Mouse (Mus musculus): Measurements from ENCODE around the gene Galnt6. TPM values are rescaled to one million over a fixed set of nuclear protein-coding genes. Genes with fewer than 3 reads are reported as not detected.

The Galnt6 gene
- polyA plus RNA-seq, 1 experiment = 0.29 TPM

- no peaks in the 10 kb centered on the region for H3K79me2 ChIP-seq (ENCODE audit: control insufficient read depth, insufficient read depth)
- no peaks in the 10 kb centered on the region for H3K79me3 ChIP-seq (ENCODE audit: low read depth)
- H3ac ChIP-seq (ENCODE audit: control insufficient read depth, insufficient read length, low read depth) = no peak overlapping the region
- H3K4me3 ChIP-seq (ENCODE audit: insufficient read depth, poor library complexity, severe bottlenecking) = no peak overlapping the region
- H3K36me3 ChIP-seq (ENCODE audit: control insufficient read depth, insufficient read depth) = no peaks in the 10 kb centered on the region
- TF ChIP-seq USF1 (IDR thresholded peaks at IDR 0.05; ENCODE audit: low read depth) = no peak
- no peak for TF ChIP-seq MYOG (IDR thresholded peaks at IDR 0.05; ENCODE audit: control insufficient read depth, extremely low read depth, insufficient read length)
- no peak for TF ChIP-seq MYOD1 (IDR thresholded peaks at IDR 0.05; ENCODE audit: control insufficient read depth, insufficient read length, low read depth)
- no peak for TF ChIP-seq FOSL1 (IDR thresholded peaks at IDR 0.05; ENCODE audit: insufficient read depth, low read length, poor library complexity, severe bottlenecking)
- TF ChIP-seq CEBPB (IDR thresholded peaks at IDR 0.05; ENCODE audit: low read depth) = no peak
- no peak for TF ChIP-seq MAX (IDR thresholded peaks at IDR 0.05)
- no peak for TF ChIP-seq CTCF (IDR thresholded peaks at IDR 0.05; ENCODE audit: control insufficient read depth, insufficient read depth, insufficient read length)
- peaks cover 15% of the 10 kb centered on the region for H3K27me3 ChIP-seq (ENCODE audit: control insufficient read depth, insufficient read depth, insufficient read length)
Measured at GRCm38 (mm10) chr15:100667420-100667819, 61.8 kb downstream of the Galnt6 start.

- TF ChIP-seq MAX (IDR thresholded peaks at IDR 0.05) (no peak), MYOD1 (IDR thresholded peaks at IDR 0.05; ENCODE audit: control insufficient read depth, insufficient read length, low read depth) (no peak), FOSL1 (IDR thresholded peaks at IDR 0.05; ENCODE audit: insufficient read depth, low read length, poor library complexity, severe bottlenecking) (no peak), CTCF (IDR thresholded peaks at IDR 0.05; ENCODE audit: control insufficient read depth, insufficient read depth, insufficient read length) (no peak), MYOG (IDR thresholded peaks at IDR 0.05; ENCODE audit: control insufficient read depth, extremely low read depth, insufficient read length) (no peak), CEBPB (IDR thresholded peaks at IDR 0.05; ENCODE audit: low read depth) (no peak), USF1 (IDR thresholded peaks at IDR 0.05; ENCODE audit: low read depth) (no peak)
- Histone ChIP-seq H3ac (ENCODE audit: control insufficient read depth, insufficient read length, low read depth) (no peak overlapping the region), H3K36me3 (ENCODE audit: control insufficient read depth, insufficient read depth) (no peaks in the 10 kb centered on the region), H3K79me3 (ENCODE audit: low read depth) (no peaks in the 10 kb centered on the region), H3K79me2 (ENCODE audit: control insufficient read depth, insufficient read depth) (no peaks in the 10 kb centered on the region), H3K27me3 (ENCODE audit: control insufficient read depth, insufficient read depth, insufficient read length) (peaks cover 15% of the 10 kb centered on the region), H3K4me3 (ENCODE audit: insufficient read depth, poor library complexity, severe bottlenecking) (no peak overlapping the region)
Measured at GRCm38 (mm10) chr15:100666851-100667250, 62.3 kb downstream of the Galnt6 start.

GRCm38 (mm10) chr15:100666219-100666696 lies 62.9 kb downstream of the Galnt6 start:
- Histone ChIP-seq H3ac (ENCODE audit: control insufficient read depth, insufficient read length, low read depth) (no peak overlapping the region), H3K27me3 (ENCODE audit: control insufficient read depth, insufficient read depth, insufficient read length) (peaks cover 15% of the 10 kb centered on the region), H3K79me3 (ENCODE audit: low read depth) (no peaks in the 10 kb centered on the region), H3K79me2 (ENCODE audit: control insufficient read depth, insufficient read depth) (no peaks in the 10 kb centered on the region), H3K4me3 (ENCODE audit: insufficient read depth, poor library complexity, severe bottlenecking) (no peak overlapping the region), H3K36me3 (ENCODE audit: control insufficient read depth, insufficient read depth) (no peaks in the 10 kb centered on the region)
- TF ChIP-seq MAX (IDR thresholded peaks at IDR 0.05) (no peak), FOSL1 (IDR thresholded peaks at IDR 0.05; ENCODE audit: insufficient read depth, low read length, poor library complexity, severe bottlenecking) (no peak), CEBPB (IDR thresholded peaks at IDR 0.05; ENCODE audit: low read depth) (no peak), CTCF (IDR thresholded peaks at IDR 0.05; ENCODE audit: control insufficient read depth, insufficient read depth, insufficient read length) (no peak), MYOD1 (IDR thresholded peaks at IDR 0.05; ENCODE audit: control insufficient read depth, insufficient read length, low read depth) (no peak), USF1 (IDR thresholded peaks at IDR 0.05; ENCODE audit: low read depth) (no peak), MYOG (IDR thresholded peaks at IDR 0.05; ENCODE audit: control insufficient read depth, extremely low read depth, insufficient read length) (no peak)

- no peak overlapping the region for H3K4me3 ChIP-seq (ENCODE audit: insufficient read depth, poor library complexity, severe bottlenecking)
- no peaks in the 10 kb centered on the region for H3K79me2 ChIP-seq (ENCODE audit: control insufficient read depth, insufficient read depth)
- no peaks in the 10 kb centered on the region for H3K79me3 ChIP-seq (ENCODE audit: low read depth)
- no peaks in the 10 kb centered on the region for H3K36me3 ChIP-seq (ENCODE audit: control insufficient read depth, insufficient read depth)
- H3K27me3 ChIP-seq (ENCODE audit: control insufficient read depth, insufficient read depth, insufficient read length) = peaks cover 15% of the 10 kb centered on the region
- no peak for TF ChIP-seq USF1 (IDR thresholded peaks at IDR 0.05; ENCODE audit: low read depth)
- no peak for TF ChIP-seq CEBPB (IDR thresholded peaks at IDR 0.05; ENCODE audit: low read depth)
- TF ChIP-seq MYOG (IDR thresholded peaks at IDR 0.05; ENCODE audit: control insufficient read depth, extremely low read depth, insufficient read length) = no peak
- no peak for TF ChIP-seq CTCF (IDR thresholded peaks at IDR 0.05; ENCODE audit: control insufficient read depth, insufficient read depth, insufficient read length)
- TF ChIP-seq FOSL1 (IDR thresholded peaks at IDR 0.05; ENCODE audit: insufficient read depth, low read length, poor library complexity, severe bottlenecking) = no peak
- TF ChIP-seq MYOD1 (IDR thresholded peaks at IDR 0.05; ENCODE audit: control insufficient read depth, insufficient read length, low read depth) = no peak
- no peak for TF ChIP-seq MAX (IDR thresholded peaks at IDR 0.05)
- H3ac ChIP-seq (ENCODE audit: control insufficient read depth, insufficient read length, low read depth) = no peak overlapping the region
Measured at GRCm38 (mm10) chr15:100665411-100666218, 63.6 kb downstream of the Galnt6 start.

GRCm38 (mm10) chr15:100664813-100665274 lies 64.3 kb downstream of the Galnt6 start:
- TF ChIP-seq MYOG (IDR thresholded peaks at IDR 0.05; ENCODE audit: control insufficient read depth, extremely low read depth, insufficient read length) (no peak), CEBPB (IDR thresholded peaks at IDR 0.05; ENCODE audit: low read depth) (no peak), FOSL1 (IDR thresholded peaks at IDR 0.05; ENCODE audit: insufficient read depth, low read length, poor library complexity, severe bottlenecking) (no peak), CTCF (IDR thresholded peaks at IDR 0.05; ENCODE audit: control insufficient read depth, insufficient read depth, insufficient read length) (no peak), MAX (IDR thresholded peaks at IDR 0.05) (no peak), MYOD1 (IDR thresholded peaks at IDR 0.05; ENCODE audit: control insufficient read depth, insufficient read length, low read depth) (no peak), USF1 (IDR thresholded peaks at IDR 0.05; ENCODE audit: low read depth) (no peak)

More at GRCm38 (mm10) chr15:100664813-100665274, 64.3 kb downstream of the Galnt6 start:
- Histone ChIP-seq H3K79me2 (ENCODE audit: control insufficient read depth, insufficient read depth) (no peaks in the 10 kb centered on the region), H3K79me3 (ENCODE audit: low read depth) (no peaks in the 10 kb centered on the region), H3K36me3 (ENCODE audit: control insufficient read depth, insufficient read depth) (no peaks in the 10 kb centered on the region), H3K4me3 (ENCODE audit: insufficient read depth, poor library complexity, severe bottlenecking) (no peak overlapping the region), H3K27me3 (ENCODE audit: control insufficient read depth, insufficient read depth, insufficient read length) (peaks cover 15% of the 10 kb centered on the region), H3ac (ENCODE audit: control insufficient read depth, insufficient read length, low read depth) (no peak overlapping the region)

Measured in C2C12 (cell line).